Mouse (Mus musculus) liver, embryonic 16.5 days (tissue): ENCODE data around the gene Atp1a1. TPM values are rescaled to one million over a fixed set of nuclear protein-coding genes. Genes with fewer than 3 reads are reported as not detected.

Experiments
- ATAC-seq: fragments of 200-750 bp; cut with Nextera tagmentation; 2 replicates; pipeline ENCODE4 v1.8.0; 2017; ENCODE audit warnings: low read depth, mild to moderate bottlenecking, moderate number of reproducible peaks, moderate library complexity
- H3K27ac ChIP-seq: fragments of 300-500 bp; sonication (generic); 2 replicates; pipeline ENCODE4 v1.5.1; 2014; ENCODE audit warnings: mild to moderate bottlenecking, low read length
- H3K27me3 ChIP-seq: fragments of 300-500 bp; sonication (generic); 2 replicates; pipeline ENCODE4 v1.6.1; 2014; ENCODE audit warnings: low read depth, low read length, mixed read lengths; ENCODE audit not compliant: control insufficient read depth, insufficient read depth
- H3K36me3 ChIP-seq: fragments of 300-500 bp; sonication (generic); 2 replicates; pipeline ENCODE4 v1.6.1; 2014; ENCODE audit warnings: mild to moderate bottlenecking; ENCODE audit not compliant: control insufficient read depth, insufficient read depth
- H3K4me1 ChIP-seq: fragments of 300-500 bp; sonication (generic); 2 replicates; pipeline ENCODE4 v1.6.1; 2014; ENCODE audit warnings: low read depth, low read length, mixed read lengths; ENCODE audit not compliant: control insufficient read depth
- H3K4me2 ChIP-seq: fragments of 300-500 bp; sonication (generic); 2 replicates; pipeline ENCODE4 v1.6.1; 2014; ENCODE audit warnings: low read depth, low read length, mixed read lengths
- H3K4me3 ChIP-seq: fragments of 300-500 bp; sonication (generic); 2 replicates; pipeline ENCODE4 v1.5.1; 2014; ENCODE audit warnings: low read depth, mild to moderate bottlenecking, low read length
- H3K9ac ChIP-seq: fragments of 300-500 bp; sonication (generic); 2 replicates; pipeline ENCODE4 v1.6.1; 2014; ENCODE audit warnings: low read depth, low read length
- H3K9me3 ChIP-seq: fragments of 300-500 bp; sonication (generic); replicated peaks from 2 replicates; pipeline ENCODE4 v1.6.1; 2016; ENCODE audit warnings: low read length; ENCODE audit not compliant: control insufficient read depth
- WGBS: fragments of 180-500 bp; shearing (Covaris S2); extraction: QIAGEN DNeasy Blood & Tissue Kit; methylation state at CpG from one replicate; pipeline ENCODE4 v1.1.7; 2014; ENCODE audit not compliant: insufficient replicate concordance; 5-methylcytosine and 5-hydroxymethylcytosine counted together
- polyA plus RNA-seq: library from polyadenylated mRNA; unstranded; fragments of >200 nt; fragmentation: Nextera tagmentation; extraction: Ambion mirVana; gene quantifications from 2 replicates; pipeline ENCODE4 v1.2.1, GENCODE M21; 2015

Gene Atp1a1
- polyA plus RNA-seq, 1 experiment from 2014 or later, result 45.4 TPM

- no peak overlapping the region for H3K27ac ChIP-seq
- WGBS, result 36% methylated on average over 4 of the region's 4 CpGs
- H3K4me1 ChIP-seq, result no peaks in the 10 kb centered on the region
- no peak overlapping the region for H3K4me2 ChIP-seq
- H3K4me3 ChIP-seq, result no peak overlapping the region
- H3K27me3 ChIP-seq, result no peaks in the 10 kb centered on the region
- no peaks in the 10 kb centered on the region for H3K9me3 ChIP-seq
- no peak for ATAC-seq
- H3K36me3 ChIP-seq, result no peaks in the 10 kb centered on the region
- no peak overlapping the region for H3K9ac ChIP-seq
These were observed 39.7 kb upstream of the Atp1a1 start for GRCm38 (mm10) chr3:101644062-101644802.

- Histone ChIP-seq H3K9me3 (no peaks in the 10 kb centered on the region), H3K9ac (no peak overlapping the region), H3K36me3 (no peaks in the 10 kb centered on the region), H3K27ac (no peak overlapping the region), H3K27me3 (no peaks in the 10 kb centered on the region), H3K4me2 (no peak overlapping the region), H3K4me1 (no peaks in the 10 kb centered on the region), H3K4me3 (no peak overlapping the region)
- WGBS, result 52% methylated on average over 2 of the region's 2 CpGs
- no peak for ATAC-seq
These were observed 38.8 kb upstream of the Atp1a1 start for GRCm38 (mm10) chr3:101643264-101643663.

GRCm38 (mm10) chr3:101638223-101638622, 33.7 kb upstream of the Atp1a1 start:
- no peak overlapping the region for H3K9ac ChIP-seq
- no peaks in the 10 kb centered on the region for H3K4me1 ChIP-seq
- no peak overlapping the region for H3K4me3 ChIP-seq
- ATAC-seq, result no peak
- no peak overlapping the region for H3K27ac ChIP-seq
- WGBS, result 66% methylated on average over 2 of the region's 2 CpGs
- no peaks in the 10 kb centered on the region for H3K9me3 ChIP-seq
- no peaks in the 10 kb centered on the region for H3K36me3 ChIP-seq
- no peak overlapping the region for H3K4me2 ChIP-seq
- H3K27me3 ChIP-seq, result no peaks in the 10 kb centered on the region

- 66% methylated on average over 7 of the region's 7 CpGs for WGBS
- H3K9me3 ChIP-seq, result no peaks in the 10 kb centered on the region
- no peaks in the 10 kb centered on the region for H3K4me1 ChIP-seq
- no peak overlapping the region for H3K9ac ChIP-seq
- H3K4me3 ChIP-seq, result no peak overlapping the region
- H3K27me3 ChIP-seq, result no peaks in the 10 kb centered on the region
- no peak for ATAC-seq
- H3K4me2 ChIP-seq, result no peak overlapping the region
- H3K36me3 ChIP-seq, result no peaks in the 10 kb centered on the region
- H3K27ac ChIP-seq, result no peak overlapping the region
These were observed 32.0 kb upstream of the Atp1a1 start for GRCm38 (mm10) chr3:101636510-101636909.

GRCm38 (mm10) chr3:101636086-101636485, 31.6 kb upstream of the Atp1a1 start:
- Histone ChIP-seq H3K27me3 (no peaks in the 10 kb centered on the region), H3K9ac (no peak overlapping the region), H3K4me2 (no peak overlapping the region), H3K4me1 (no peaks in the 10 kb centered on the region), H3K4me3 (no peak overlapping the region), H3K36me3 (no peaks in the 10 kb centered on the region), H3K9me3 (no peaks in the 10 kb centered on the region), H3K27ac (no peak overlapping the region)
- 47% methylated on average over 2 of the region's 2 CpGs for whole genome bisulfite sequencing
- no peak for ATAC-seq

GRCm38 (mm10) chr3:101634141-101634900, 29.8 kb upstream of the Atp1a1 start:
- no peak overlapping the region for H3K27ac ChIP-seq
- no peaks in the 10 kb centered on the region for H3K9me3 ChIP-seq
- no peak overlapping the region for H3K4me2 ChIP-seq
- no peak overlapping the region for H3K9ac ChIP-seq
- no peak for ATAC-seq
- 69% methylated on average over 9 of the region's 9 CpGs for WGBS
- H3K36me3 ChIP-seq, result no peaks in the 10 kb centered on the region
- H3K4me1 ChIP-seq, result no peaks in the 10 kb centered on the region
- no peak overlapping the region for H3K4me3 ChIP-seq
- H3K27me3 ChIP-seq, result no peaks in the 10 kb centered on the region

- Histone ChIP-seq H3K9me3 (no peaks in the 10 kb centered on the region), H3K36me3 (no peaks in the 10 kb centered on the region), H3K27me3 (no peaks in the 10 kb centered on the region), H3K4me2 (no peak overlapping the region), H3K27ac (no peak overlapping the region), H3K4me3 (no peak overlapping the region), H3K9ac (no peak overlapping the region), H3K4me1 (no peaks in the 10 kb centered on the region)
- no peak for ATAC-seq
- 64% methylated on average over 2 of the region's 2 CpGs for WGBS
These were observed 23.8 kb upstream of the Atp1a1 start for GRCm38 (mm10) chr3:101628255-101628654.

GRCm38 (mm10) chr3:101624287-101624686, 19.8 kb upstream of the Atp1a1 start:
- no peak for ATAC-seq
- Histone ChIP-seq H3K9ac (no peak overlapping the region), H3K4me3 (no peak overlapping the region), H3K27me3 (no peaks in the 10 kb centered on the region), H3K36me3 (no peaks in the 10 kb centered on the region), H3K9me3 (no peaks in the 10 kb centered on the region; the same call in 1 of the 2 replicates), H3K4me2 (no peak overlapping the region), H3K4me1 (no peaks in the 10 kb centered on the region), H3K27ac (no peak overlapping the region)
- WGBS, result 69% methylated on average over 5 of the region's 5 CpGs

- Histone ChIP-seq H3K9me3 (no peaks in the 10 kb centered on the region; the same call in 1 of the 2 replicates), H3K36me3 (no peaks in the 10 kb centered on the region), H3K9ac (no peak overlapping the region), H3K4me2 (no peak overlapping the region), H3K4me1 (no peaks in the 10 kb centered on the region), H3K27ac (no peak overlapping the region), H3K4me3 (no peak overlapping the region), H3K27me3 (no peaks in the 10 kb centered on the region)
- ATAC-seq, result no peak
- WGBS, result 58% methylated on average over 4 of the region's 4 CpGs
These were observed 14.5 kb upstream of the Atp1a1 start for GRCm38 (mm10) chr3:101619017-101619416.
